Mouse (Mus musculus) intestine, postnatal 0 days (tissue): ENCODE measurements at regions not wholly inside any gene's neighbourhood (a gene's known extent, or its start where the extent isn't known, plus 50 kb on each side); places are given as distances from the start of the nearest gene placed in this dataset.

Experiments
- ATAC-seq: fragments of 200-750 bp; cut with Nextera tagmentation; 2 replicates; pipeline ENCODE4 v1.8.0; 2017; ENCODE audit warnings: mild to moderate bottlenecking, moderate TSS enrichment, moderate library complexity
- H3K27ac ChIP-seq: fragments of 300-500 bp; sonication (generic); 2 replicates; pipeline ENCODE4 v1.5.1; 2014; ENCODE audit warnings: mild to moderate bottlenecking, low read depth, low read length, moderate library complexity
- H3K27me3 ChIP-seq: fragments of 300-500 bp; sonication (generic); replicated peaks from 2 replicates; pipeline ENCODE4 v1.6.1; 2014; ENCODE audit warnings: low read length, mixed read lengths; ENCODE audit not compliant: control insufficient read depth, insufficient read depth
- H3K36me3 ChIP-seq: fragments of 300-500 bp; sonication (generic); 2 replicates; pipeline ENCODE4 v1.6.1; 2014; ENCODE audit warnings: mild to moderate bottlenecking, moderate library complexity; ENCODE audit not compliant: control insufficient read depth, insufficient read depth
- H3K4me1 ChIP-seq: fragments of 300-500 bp; sonication (generic); replicated peaks from 2 replicates; pipeline ENCODE4 v1.6.1; 2014; ENCODE audit warnings: antibody characterized with exemption, low read length, mixed read lengths; ENCODE audit not compliant: control insufficient read depth, insufficient read depth
- H3K4me2 ChIP-seq: fragments of 300-500 bp; sonication (generic); replicated peaks from 2 replicates; pipeline ENCODE4 v1.6.1; 2014; ENCODE audit warnings: low read depth, mild to moderate bottlenecking, moderate library complexity
- H3K4me3 ChIP-seq: fragments of 300-500 bp; sonication (generic); 2 replicates; pipeline ENCODE4 v1.5.1; 2014; ENCODE audit warnings: low read depth, low read length
- H3K9ac ChIP-seq: fragments of 300-500 bp; sonication (generic); 2 replicates; pipeline ENCODE4 v1.6.1; 2014; ENCODE audit warnings: mild to moderate bottlenecking, low read depth, low read length
- H3K9me3 ChIP-seq: fragments of 300-500 bp; sonication (generic); 2 replicates; pipeline ENCODE4 v1.6.1; 2016; ENCODE audit warnings: mixed run types; ENCODE audit not compliant: control insufficient read depth
- CTCF ChIP-seq: sonication (generic); IDR thresholded peaks from 2 replicates; pipeline ENCODE4 v1.5.1; 2016; ENCODE audit warnings: low read depth, mild to moderate bottlenecking, control low read depth, antibody characterized with exemption, moderate library complexity
- WGBS: fragments of 180-500 bp; shearing (Covaris S2); extraction: QIAGEN DNeasy Blood & Tissue Kit; methylation state at CpG from one replicate; pipeline ENCODE4 v1.1.7; 2014; 5-methylcytosine and 5-hydroxymethylcytosine counted together

DNA sequence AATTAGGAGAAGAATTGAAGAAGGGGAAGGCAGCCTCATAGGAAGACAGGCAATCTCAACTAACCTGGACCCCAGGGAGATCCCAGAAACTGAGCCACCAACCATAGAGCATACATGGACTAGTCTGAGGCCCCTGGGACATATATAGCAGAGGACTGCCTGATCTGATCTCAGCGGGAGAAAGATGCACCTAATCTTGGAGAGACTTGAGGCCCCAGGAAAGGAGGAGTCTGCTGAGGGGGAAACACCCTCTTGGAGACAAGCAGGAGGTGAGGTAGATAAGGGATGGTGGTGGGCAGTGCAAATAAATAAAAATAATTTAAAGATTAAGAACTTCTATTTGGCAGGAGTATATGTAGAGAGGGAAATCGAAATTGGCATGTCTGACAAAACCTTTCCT is 303.4 kb downstream of the Arap2 start:
- Histone ChIP-seq H3K4me2 (no peak overlapping the region), H3K36me3 (no peaks in the 10 kb centered on the region), H3K9me3 (no peaks in the 10 kb centered on the region), H3K27me3 (no peaks in the 10 kb centered on the region), H3K9ac (no peak overlapping the region), H3K4me3 (no peak overlapping the region), H3K27ac (no peak overlapping the region), H3K4me1 (no peaks in the 10 kb centered on the region)
- TF ChIP-seq CTCF = no peak
- 75% methylated on average over 2 of the region's 2 CpGs for WGBS
- ATAC-seq = no peak
